In genomic region chr7:126693256-126693655, GRCm38 (mm10) we compare ENCODE assay signal across 8 mouse cellular contexts. TPM values are rescaled to one million over a fixed set of nuclear protein-coding genes. Genes with fewer than 3 reads are reported as not detected.
DNase-seq lines count a peak whose midpoint lies in the region; ATAC-seq and TF ChIP-seq lines count a peak whose summit lies in the region.

No protein-coding gene starts in this region.

- ATAC-seq in forebrain, embryonic 16.5 days, result no peak
- ATAC-seq in embryonic facial prominence, embryonic 11.5 days (replicated peaks; ENCODE audit: insufficient number of reproducible peaks, low FRiP score, low TSS enrichment, low read depth), result no peak
- no peak for ATAC-seq in midbrain, embryonic 16.5 days

- 48% methylated on average over 3 of the region's 3 CpGs for WGBS in forebrain, embryonic 10.5 days
- 28% methylated on average over 3 of the region's 3 CpGs for WGBS in forebrain, embryonic 16.5 days
- 34% methylated on average over 3 of the region's 3 CpGs for WGBS in embryonic facial prominence, embryonic 11.5 days
- 30% methylated on average over 3 of the region's 3 CpGs for WGBS in midbrain, embryonic 16.5 days
- WGBS in spleen, adult 2 months, result 4% methylated on average over 3 of the region's 3 CpGs

- no peaks in the 10 kb centered on the region for H3K9me3 ChIP-seq in forebrain, embryonic 10.5 days
- no peaks in the 10 kb centered on the region for H3K9me3 ChIP-seq in forebrain, embryonic 16.5 days (ENCODE audit: control insufficient read depth, low read length)
- H3K9me3 ChIP-seq in embryonic facial prominence, embryonic 11.5 days (replicated peaks; ENCODE audit: control insufficient read depth, low read length), result no peaks in the 10 kb centered on the region
- no peaks in the 10 kb centered on the region for H3K9me3 ChIP-seq in midbrain, embryonic 16.5 days (replicated peaks; ENCODE audit: control insufficient read depth, low read length, poor library complexity, severe bottlenecking)

- intact Hi-C loops in left cerebral cortex, postnatal 25 days (cut with DNase I), result loop anchor here (2.0 kb wide), 1 partner anchor 48 kb away; no protein-coding TSS in a partner anchor

- H3K36me3 ChIP-seq in forebrain, embryonic 10.5 days (replicated peaks), result peaks cover 47% of the 10 kb centered on the region
- H3K36me3 ChIP-seq in forebrain, embryonic 16.5 days (ENCODE audit: control insufficient read depth, insufficient read depth), result peaks cover 8% of the 10 kb centered on the region; the same call in 1 of the 2 replicates
- no peaks in the 10 kb centered on the region; the same call in 1 of the 2 replicates for H3K36me3 ChIP-seq in embryonic facial prominence, embryonic 11.5 days (replicated peaks; ENCODE audit: control insufficient read depth, insufficient read depth, low read depth, low read length)
- H3K36me3 ChIP-seq in midbrain, embryonic 16.5 days (ENCODE audit: control insufficient read depth, insufficient read depth, low read length), result peaks cover 20% of the 10 kb centered on the region
- peaks cover 7% of the 10 kb centered on the region; the same call in 1 of the 2 replicates for H3K36me3 ChIP-seq in spleen, adult 2 months (ENCODE audit: control insufficient read depth, insufficient read depth, low read length)

- peaks cover 29% of the 10 kb centered on the region for H3K4me1 ChIP-seq in forebrain, embryonic 10.5 days
- peaks cover 24% of the 10 kb centered on the region for H3K4me1 ChIP-seq in forebrain, embryonic 16.5 days (replicated peaks; ENCODE audit: control insufficient read depth, insufficient read depth, low read length)
- H3K4me1 ChIP-seq in embryonic facial prominence, embryonic 11.5 days (ENCODE audit: control insufficient read depth, insufficient read depth, low read length), result peaks cover 2% of the 10 kb centered on the region; the same call in 1 of the 2 replicates
- peaks cover 24% of the 10 kb centered on the region for H3K4me1 ChIP-seq in midbrain, embryonic 16.5 days (ENCODE audit: control insufficient read depth, insufficient read depth, low read length)
- H3K4me1 ChIP-seq in spleen, adult 2 months (ENCODE audit: control insufficient read depth, insufficient read depth, insufficient read length), result peaks cover 6% of the 10 kb centered on the region; the same call in 1 of the 2 replicates

- H3K9ac ChIP-seq in forebrain, embryonic 16.5 days (replicated peaks; ENCODE audit: low read depth, low read length), result no peak overlapping the region
- H3K9ac ChIP-seq in embryonic facial prominence, embryonic 11.5 days (replicated peaks; ENCODE audit: low read length), result no peak overlapping the region
- H3K9ac ChIP-seq in midbrain, embryonic 16.5 days (ENCODE audit: low read depth, low read length), result no peak overlapping the region

- H3K27ac ChIP-seq in forebrain, embryonic 10.5 days, result no peak overlapping the region
- no peak overlapping the region for H3K27ac ChIP-seq in forebrain, embryonic 16.5 days (ENCODE audit: low read length)
- no peak overlapping the region for H3K27ac ChIP-seq in embryonic facial prominence, embryonic 11.5 days (replicated peaks; ENCODE audit: low read depth, low read length)
- H3K27ac ChIP-seq in midbrain, embryonic 16.5 days (ENCODE audit: low read length), result no peak overlapping the region
- H3K27ac ChIP-seq in spleen, adult 2 months (ENCODE audit: insufficient read depth, low read length), result no peak overlapping the region

- no peak overlapping the region for H3K4me2 ChIP-seq in forebrain, embryonic 16.5 days (ENCODE audit: low read length)
- no peak overlapping the region for H3K4me2 ChIP-seq in embryonic facial prominence, embryonic 11.5 days (ENCODE audit: low read depth, low read length)
- peak overlapping the region; percentile 26; the same call in 1 of the 2 replicates for H3K4me2 ChIP-seq in midbrain, embryonic 16.5 days (ENCODE audit: low read length)

- TF ChIP-seq POLR2A in spleen, adult 2 months (IDR thresholded peaks at IDR 0.05; ENCODE audit: low read depth, low read length), result no peak

- TF ChIP-seq CTCF in spleen, adult 2 months (IDR thresholded peaks at IDR 0.05; ENCODE audit: extremely low read depth, insufficient read depth, insufficient read length, insufficient replicate concordance), result peak; percentile 85; the same call in 1 of the 2 replicates

- H3K27me3 ChIP-seq in forebrain, embryonic 10.5 days (ENCODE audit: poor library complexity, severe bottlenecking), result no peaks in the 10 kb centered on the region
- H3K27me3 ChIP-seq in forebrain, embryonic 16.5 days (replicated peaks; ENCODE audit: control insufficient read depth, insufficient read depth, low read length), result no peaks in the 10 kb centered on the region
- no peaks in the 10 kb centered on the region for H3K27me3 ChIP-seq in embryonic facial prominence, embryonic 11.5 days (ENCODE audit: control insufficient read depth, insufficient read depth, low read length)
- H3K27me3 ChIP-seq in midbrain, embryonic 16.5 days (ENCODE audit: control insufficient read depth, insufficient read depth, low read depth, low read length), result no peaks in the 10 kb centered on the region
- no peaks in the 10 kb centered on the region for H3K27me3 ChIP-seq in spleen, adult 2 months (ENCODE audit: control insufficient read depth, insufficient read depth, low read length)

- DNase-seq in forebrain, embryonic 10.5 days (ENCODE audit: extremely low spot score, low spot score), result peak; percentile 56
- DNase-seq in adrenal gland, postnatal 14 days, result peak; percentile 92
- DNase-seq in embryonic facial prominence, embryonic 11.5 days (ENCODE audit: low spot score), result peak; percentile 88
- peak; percentile 91 for DNase-seq in heart, postnatal 4 days
- DNase-seq in left cerebral cortex, postnatal 25 days (ENCODE audit: low spot score in 2 of 2), result peak; percentile 78 to 83
- DNase-seq in spleen, adult 2 months (ENCODE audit: low read depth in 1 of 2, low spot score in 2 of 2), result peak; percentile 75 to 87

- H3K4me3 ChIP-seq in forebrain, embryonic 10.5 days, result no peak overlapping the region
- H3K4me3 ChIP-seq in forebrain, embryonic 16.5 days (replicated peaks; ENCODE audit: low read length), result no peak overlapping the region
- no peak overlapping the region for H3K4me3 ChIP-seq in embryonic facial prominence, embryonic 11.5 days (ENCODE audit: low read depth, low read length)
- no peak overlapping the region for H3K4me3 ChIP-seq in midbrain, embryonic 16.5 days (ENCODE audit: low read depth, low read length)
- H3K4me3 ChIP-seq in spleen, adult 2 months (ENCODE audit: extremely low read depth, insufficient read depth, insufficient read length), result no peak overlapping the region

RNA-seq across cellular contexts. Expression of gene Bola2, which starts 1.9 kb away (rescaled TPM):
- polyA plus RNA-seq in forebrain, embryonic 10.5 days (2016; fragmentation: Nextera tagmentation; extraction: Ambion mirVana), result 213 and 216 TPM in 2 replicates
- polyA plus RNA-seq in forebrain, embryonic 16.5 days (2015; fragmentation: Nextera tagmentation; extraction: Ambion mirVana), result 124 and 132 TPM in 2 replicates
- 74.9 and 82.9 TPM in 2 replicates for total RNA-seq in adrenal gland, postnatal 14 days (2021)
- 143 and 147 TPM in 2 replicates for polyA plus RNA-seq in embryonic facial prominence, embryonic 11.5 days (2014; fragmentation: Nextera tagmentation; extraction: Ambion mirVana)
- 10 to 100 TPM; 56.8 to 57.3 TPM for total RNA-seq in heart, postnatal 4 days (2021)
- 100 to 1,000 TPM in 1 of 2 experiments, 10 to 100 TPM in 1; 92.0 to 102 TPM for total RNA-seq in left cerebral cortex, postnatal 25 days (2021)
- 113 and 120 TPM in 2 replicates for polyA plus RNA-seq in midbrain, embryonic 16.5 days (2015; fragmentation: Nextera tagmentation; extraction: Ambion mirVana)
- polyA plus RNA-seq in spleen, adult 2 months (2012; rRNA removed), result 37.4 and 51.8 TPM in 2 replicates

RNA-seq across cellular contexts. Expression of gene Slx1b, which starts 2.3 kb away (rescaled TPM):
- polyA plus RNA-seq in forebrain, embryonic 10.5 days (2016; fragmentation: Nextera tagmentation; extraction: Ambion mirVana), result 13.5 and 14.0 TPM in 2 replicates
- 14.4 and 20.3 TPM in 2 replicates for polyA plus RNA-seq in forebrain, embryonic 16.5 days (2015; fragmentation: Nextera tagmentation; extraction: Ambion mirVana)
- total RNA-seq in adrenal gland, postnatal 14 days (2021), result 10.7 and 18.6 TPM in 2 replicates
- 10.0 and 10.4 TPM in 2 replicates for polyA plus RNA-seq in embryonic facial prominence, embryonic 11.5 days (2014; fragmentation: Nextera tagmentation; extraction: Ambion mirVana)
- total RNA-seq in heart, postnatal 4 days (2021), result 1 to 10 TPM; 7.2 to 8.1 TPM
- total RNA-seq in left cerebral cortex, postnatal 25 days (2021), result 10 to 100 TPM; 14.4 to 17.0 TPM
- 16.8 and 17.3 TPM in 2 replicates for polyA plus RNA-seq in midbrain, embryonic 16.5 days (2015; fragmentation: Nextera tagmentation; extraction: Ambion mirVana)
- polyA plus RNA-seq in spleen, adult 2 months (2012; rRNA removed), result 13.2 and 19.5 TPM in 2 replicates

RNA-seq across cellular contexts. Expression of gene Coro1a, which starts 14.3 kb away (rescaled TPM):
- 33.6 and 40.3 TPM in 2 replicates for polyA plus RNA-seq in forebrain, embryonic 10.5 days (2016; fragmentation: Nextera tagmentation; extraction: Ambion mirVana)
- polyA plus RNA-seq in forebrain, embryonic 16.5 days (2015; fragmentation: Nextera tagmentation; extraction: Ambion mirVana), result 109 and 119 TPM in 2 replicates
- 12.0 and 78.1 TPM in 2 replicates for total RNA-seq in adrenal gland, postnatal 14 days (2021)
- polyA plus RNA-seq in embryonic facial prominence, embryonic 11.5 days (2014; fragmentation: Nextera tagmentation; extraction: Ambion mirVana), result 37.5 and 42.5 TPM in 2 replicates
- total RNA-seq in heart, postnatal 4 days (2021), result 1 to 10 TPM; 8.4 to 9.2 TPM
- total RNA-seq in left cerebral cortex, postnatal 25 days (2021), result 100 to 1,000 TPM; 163 to 167 TPM
- 114 and 122 TPM in 2 replicates for polyA plus RNA-seq in midbrain, embryonic 16.5 days (2015; fragmentation: Nextera tagmentation; extraction: Ambion mirVana)
- 1,755 and 1,932 TPM in 2 replicates for polyA plus RNA-seq in spleen, adult 2 months (2012; rRNA removed)

RNA-seq across cellular contexts. Expression of gene Sult1a1, which starts 17.0 kb away (rescaled TPM):
- polyA plus RNA-seq in forebrain, embryonic 10.5 days (2016; fragmentation: Nextera tagmentation; extraction: Ambion mirVana), result 0.16 and 0.40 TPM in 2 replicates
- 4.3 and 5.9 TPM in 2 replicates for polyA plus RNA-seq in forebrain, embryonic 16.5 days (2015; fragmentation: Nextera tagmentation; extraction: Ambion mirVana)
- total RNA-seq in adrenal gland, postnatal 14 days (2021), result 81.6 and 83.8 TPM in 2 replicates
- 0.15 and 0.70 TPM in 2 replicates for polyA plus RNA-seq in embryonic facial prominence, embryonic 11.5 days (2014; fragmentation: Nextera tagmentation; extraction: Ambion mirVana)
- 1 to 10 TPM; 5.5 to 6.6 TPM for total RNA-seq in heart, postnatal 4 days (2021)
- total RNA-seq in left cerebral cortex, postnatal 25 days (2021), result 10 to 100 TPM; 11.7 to 19.3 TPM
- 7.6 and 8.5 TPM in 2 replicates for polyA plus RNA-seq in midbrain, embryonic 16.5 days (2015; fragmentation: Nextera tagmentation; extraction: Ambion mirVana)
- polyA plus RNA-seq in spleen, adult 2 months (2012; rRNA removed), result 10.5 and 12.9 TPM in 2 replicates

RNA-seq across cellular contexts. Expression of gene Sgf29, which starts 44.1 kb away (rescaled TPM):
- 61.1 and 64.5 TPM in 2 replicates for polyA plus RNA-seq in forebrain, embryonic 10.5 days (2016; fragmentation: Nextera tagmentation; extraction: Ambion mirVana)
- 55.8 and 57.5 TPM in 2 replicates for polyA plus RNA-seq in forebrain, embryonic 16.5 days (2015; fragmentation: Nextera tagmentation; extraction: Ambion mirVana)
- 38.3 and 48.0 TPM in 2 replicates for total RNA-seq in adrenal gland, postnatal 14 days (2021)
- polyA plus RNA-seq in embryonic facial prominence, embryonic 11.5 days (2014; fragmentation: Nextera tagmentation; extraction: Ambion mirVana), result 51.2 and 53.7 TPM in 2 replicates
- 10 to 100 TPM; 30.9 to 33.2 TPM for total RNA-seq in heart, postnatal 4 days (2021)
- 10 to 100 TPM; 31.1 to 35.4 TPM for total RNA-seq in left cerebral cortex, postnatal 25 days (2021)
- polyA plus RNA-seq in midbrain, embryonic 16.5 days (2015; fragmentation: Nextera tagmentation; extraction: Ambion mirVana), result 50.1 and 56.9 TPM in 2 replicates
- 31.4 and 32.3 TPM in 2 replicates for polyA plus RNA-seq in spleen, adult 2 months (2012; rRNA removed)

Comparison
In these comparisons a context has a peak if more than half of its experiments do, and no peak if none do; other contexts are left out.
1. RNA of gene Coro1a, which starts 14.3 kb away (polyA plus RNA-seq): 1,755 to 1,932 TPM in spleen, adult 2 months; 114 to 122 TPM in midbrain, embryonic 16.5 days, 109 to 119 TPM in forebrain, embryonic 16.5 days, 33.6 to 40.3 TPM in forebrain, embryonic 10.5 days and 37.5 to 42.5 TPM in embryonic facial prominence, embryonic 11.5 days; every median in the first group is over 10 times any median in the second.
2. Peak in every context shown above with its lines, with median percentiles within 50 percentile points of each other: DNase-seq.